In the genomic region with DNA sequence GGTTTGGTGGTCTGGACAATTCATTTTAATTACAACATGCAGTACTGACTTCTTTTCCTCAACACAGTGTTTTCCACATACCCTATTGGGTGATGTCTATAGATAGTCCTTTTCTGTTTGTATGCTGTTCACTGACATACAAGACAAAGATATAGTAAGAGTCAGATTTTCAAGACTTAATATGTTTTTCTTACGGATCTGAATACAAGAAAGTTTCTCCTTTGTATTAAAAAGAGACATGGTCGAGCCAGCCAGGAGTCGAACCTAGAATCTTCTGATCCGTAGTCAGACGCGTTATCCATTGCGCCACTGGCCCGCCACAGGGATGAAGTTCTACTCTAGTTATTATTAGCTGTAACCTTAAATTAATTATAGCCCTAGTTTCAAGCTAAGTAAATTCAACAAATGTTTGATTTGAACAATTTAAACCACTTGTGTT, we compare ENCODE assay signal across 8 mouse cellular contexts. TPM values are rescaled to one million over a fixed set of nuclear protein-coding genes. Genes with fewer than 3 reads are reported as not detected.
DNase-seq lines count a peak whose midpoint lies in the region; ATAC-seq and TF ChIP-seq lines count a peak whose summit lies in the region.

No protein-coding gene starts in this region.

- TF ChIP-seq CTCF in kidney, adult 2 months (conservative IDR thresholded peaks at IDR 0.05; ENCODE audit: insufficient read depth, insufficient read length, low read depth, low read length) = no peak
- no peak for TF ChIP-seq CTCF in lung, embryonic 14.5 days (IDR thresholded peaks at IDR 0.05; ENCODE audit: low read depth)

- H3K27me3 ChIP-seq in embryonic facial prominence, embryonic 12.5 days = peaks cover 21% of the 10 kb centered on the region
- peaks cover 5% of the 10 kb centered on the region; the same call in 1 of the 2 replicates for H3K27me3 ChIP-seq in heart, embryonic 10.5 days (ENCODE audit: insufficient read depth, poor library complexity, severe bottlenecking)
- H3K27me3 ChIP-seq in kidney, adult 2 months (replicated peaks; ENCODE audit: control insufficient read depth, insufficient read depth, low read length) = peaks cover 3% of the 10 kb centered on the region; the same call in 1 of the 2 replicates
- no peaks in the 10 kb centered on the region for H3K27me3 ChIP-seq in lung, embryonic 14.5 days (ENCODE audit: insufficient read depth, low read length)
- H3K27me3 ChIP-seq in neural tube, embryonic 14.5 days (ENCODE audit: control insufficient read depth, insufficient read depth, low read length) = peaks cover 47% of the 10 kb centered on the region

- DNase-seq in cerebellum, postnatal 10 days = peak; percentile 74 to 79
- DNase-seq in cerebellum, adult 18-20 months = no peak
- DNase-seq in Muller cell, postnatal 12 days (ENCODE audit: inconsistent ontology term) = peak; percentile 75
- DNase-seq in heart, embryonic 10.5 days (ENCODE audit: low spot score) = peak; percentile 79
- peak; percentile 78 for DNase-seq in kidney, adult 2 months
- peak; percentile 92 for DNase-seq in lung, embryonic 14.5 days

- no peak overlapping the region for H3K27ac ChIP-seq in embryonic facial prominence, embryonic 12.5 days
- H3K27ac ChIP-seq in heart, embryonic 10.5 days = peak overlapping the region; percentile 22; the same call in 1 of the 2 replicates
- no peak overlapping the region for H3K27ac ChIP-seq in kidney, adult 2 months (ENCODE audit: insufficient read depth, low read depth, low read length)
- H3K27ac ChIP-seq in lung, embryonic 14.5 days (ENCODE audit: low read depth) = no peak overlapping the region
- H3K27ac ChIP-seq in neural tube, embryonic 14.5 days (ENCODE audit: low read depth, low read length) = no peak overlapping the region

- no peak for TF ChIP-seq POLR2A in kidney, adult 2 months (IDR thresholded peaks at IDR 0.05; ENCODE audit: low read depth, low read length)

- peak overlapping the region; percentile 60 for H3K4me2 ChIP-seq in embryonic facial prominence, embryonic 12.5 days (replicated peaks)
- peak overlapping the region; percentile 87 for H3K4me2 ChIP-seq in lung, embryonic 14.5 days
- peak overlapping the region; percentile 47 for H3K4me2 ChIP-seq in neural tube, embryonic 14.5 days (ENCODE audit: low read depth, low read length)

- H3K4me3 ChIP-seq in embryonic facial prominence, embryonic 12.5 days = peak overlapping the region; percentile 43
- H3K4me3 ChIP-seq in heart, embryonic 10.5 days = peak overlapping the region; percentile 65
- H3K4me3 ChIP-seq in kidney, adult 2 months (ENCODE audit: insufficient read depth, low read depth, low read length) = no peak overlapping the region
- H3K4me3 ChIP-seq in lung, embryonic 14.5 days (ENCODE audit: low read depth, low read length) = peak overlapping the region; percentile 55
- peak overlapping the region; percentile 30 for H3K4me3 ChIP-seq in neural tube, embryonic 14.5 days (ENCODE audit: low read depth, low read length)

- WGBS in embryonic facial prominence, embryonic 12.5 days = 0% methylated on average over 8 of the region's 8 CpGs
- WGBS in heart, embryonic 10.5 days = under 1% methylated on average over 8 of the region's 8 CpGs
- 7% methylated on average over 8 of the region's 8 CpGs for WGBS in kidney, adult 2 months
- under 1% methylated on average over 8 of the region's 8 CpGs for WGBS in lung, embryonic 14.5 days
- WGBS in neural tube, embryonic 14.5 days = under 1% methylated on average over 8 of the region's 8 CpGs

- ATAC-seq in embryonic facial prominence, embryonic 12.5 days (ENCODE audit: insufficient number of reproducible peaks, insufficient read depth, low FRiP score, low TSS enrichment) = no peak
- peak; percentile 79 for ATAC-seq in lung, embryonic 14.5 days (ENCODE audit: insufficient read depth)
- peak; percentile 53; the same call in 1 of the 2 replicates for ATAC-seq in neural tube, embryonic 14.5 days (ENCODE audit: low read depth)

- no peaks in the 10 kb centered on the region for H3K36me3 ChIP-seq in embryonic facial prominence, embryonic 12.5 days
- no peaks in the 10 kb centered on the region for H3K36me3 ChIP-seq in heart, embryonic 10.5 days
- H3K36me3 ChIP-seq in kidney, adult 2 months (ENCODE audit: control insufficient read depth, insufficient read depth, low read length) = no peaks in the 10 kb centered on the region
- no peaks in the 10 kb centered on the region for H3K36me3 ChIP-seq in lung, embryonic 14.5 days (ENCODE audit: insufficient read depth)
- H3K36me3 ChIP-seq in neural tube, embryonic 14.5 days (ENCODE audit: control insufficient read depth, insufficient read depth, low read length) = no peaks in the 10 kb centered on the region

- H3K9ac ChIP-seq in embryonic facial prominence, embryonic 12.5 days = no peak overlapping the region
- peak overlapping the region; percentile 59 for H3K9ac ChIP-seq in lung, embryonic 14.5 days
- H3K9ac ChIP-seq in neural tube, embryonic 14.5 days (replicated peaks; ENCODE audit: low read depth, low read length) = no peak overlapping the region

- H3K9me3 ChIP-seq in embryonic facial prominence, embryonic 12.5 days = no peaks in the 10 kb centered on the region
- H3K9me3 ChIP-seq in heart, embryonic 10.5 days = no peaks in the 10 kb centered on the region
- no peaks in the 10 kb centered on the region for H3K9me3 ChIP-seq in lung, embryonic 14.5 days (ENCODE audit: low read depth, low read length)
- no peaks in the 10 kb centered on the region for H3K9me3 ChIP-seq in neural tube, embryonic 14.5 days (ENCODE audit: control insufficient read depth, low read length)

- H3K4me1 ChIP-seq in embryonic facial prominence, embryonic 12.5 days = no peaks in the 10 kb centered on the region
- H3K4me1 ChIP-seq in heart, embryonic 10.5 days = no peaks in the 10 kb centered on the region
- H3K4me1 ChIP-seq in kidney, adult 2 months (ENCODE audit: control insufficient read depth, insufficient read depth, low read length) = no peaks in the 10 kb centered on the region
- no peaks in the 10 kb centered on the region for H3K4me1 ChIP-seq in lung, embryonic 14.5 days (ENCODE audit: insufficient read depth)
- no peaks in the 10 kb centered on the region for H3K4me1 ChIP-seq in neural tube, embryonic 14.5 days (ENCODE audit: control insufficient read depth, insufficient read depth, low read length)

RNA-seq across cellular contexts. Expression of a gene that starts 11.4 kb away (rescaled TPM):
- polyA plus RNA-seq in embryonic facial prominence, embryonic 12.5 days (2016; fragmentation: Nextera tagmentation; extraction: Ambion mirVana) = 0.69 and 0.95 TPM in 2 replicates
- 0.30 and 0.33 TPM in 2 replicates for polyA plus RNA-seq in heart, embryonic 10.5 days (2016; fragmentation: Nextera tagmentation; extraction: Ambion mirVana)
- polyA plus RNA-seq in kidney, adult 2 months (2012; rRNA removed) = 0.22 TPM in 1 of 2 replicates, not detected in the other
- 1.6 and 2.0 TPM in 2 replicates for polyA plus RNA-seq in lung, embryonic 14.5 days (2014; fragmentation: Nextera tagmentation; extraction: Ambion mirVana)
- not detected in 2 replicates for polyA plus RNA-seq in neural tube, embryonic 14.5 days (2014; fragmentation: Nextera tagmentation; extraction: Ambion mirVana)

RNA-seq across cellular contexts. Expression of a gene that starts 14.4 kb away (rescaled TPM):
- polyA plus RNA-seq in embryonic facial prominence, embryonic 12.5 days (2016; fragmentation: Nextera tagmentation; extraction: Ambion mirVana) = 8.0 and 8.3 TPM in 2 replicates
- polyA plus RNA-seq in heart, embryonic 10.5 days (2016; fragmentation: Nextera tagmentation; extraction: Ambion mirVana) = 3.5 and 4.5 TPM in 2 replicates
- polyA plus RNA-seq in kidney, adult 2 months (2012; rRNA removed) = 0.95 and 3.4 TPM in 2 replicates
- polyA plus RNA-seq in lung, embryonic 14.5 days (2014; fragmentation: Nextera tagmentation; extraction: Ambion mirVana) = 21.2 and 21.6 TPM in 2 replicates
- polyA plus RNA-seq in neural tube, embryonic 14.5 days (2014; fragmentation: Nextera tagmentation; extraction: Ambion mirVana) = not detected in 2 replicates

RNA-seq across cellular contexts. Expression of a gene that starts 14.8 kb away (rescaled TPM):
- 19.4 and 20.1 TPM in 2 replicates for polyA plus RNA-seq in embryonic facial prominence, embryonic 12.5 days (2016; fragmentation: Nextera tagmentation; extraction: Ambion mirVana)
- polyA plus RNA-seq in heart, embryonic 10.5 days (2016; fragmentation: Nextera tagmentation; extraction: Ambion mirVana) = 3.1 and 6.4 TPM in 2 replicates
- polyA plus RNA-seq in kidney, adult 2 months (2012; rRNA removed) = 4.2 and 6.0 TPM in 2 replicates
- 8.6 and 11.7 TPM in 2 replicates for polyA plus RNA-seq in lung, embryonic 14.5 days (2014; fragmentation: Nextera tagmentation; extraction: Ambion mirVana)
- polyA plus RNA-seq in neural tube, embryonic 14.5 days (2014; fragmentation: Nextera tagmentation; extraction: Ambion mirVana) = 0.98 TPM in 1 of 2 replicates, not detected in the other

RNA-seq across cellular contexts. Expression of a gene that starts 20.2 kb away (rescaled TPM):
- 26.8 and 29.2 TPM in 2 replicates for polyA plus RNA-seq in embryonic facial prominence, embryonic 12.5 days (2016; fragmentation: Nextera tagmentation; extraction: Ambion mirVana)
- 10.6 and 21.8 TPM in 2 replicates for polyA plus RNA-seq in heart, embryonic 10.5 days (2016; fragmentation: Nextera tagmentation; extraction: Ambion mirVana)
- 10.5 and 12.5 TPM in 2 replicates for polyA plus RNA-seq in kidney, adult 2 months (2012; rRNA removed)
- 26.4 and 26.7 TPM in 2 replicates for polyA plus RNA-seq in lung, embryonic 14.5 days (2014; fragmentation: Nextera tagmentation; extraction: Ambion mirVana)
- polyA plus RNA-seq in neural tube, embryonic 14.5 days (2014; fragmentation: Nextera tagmentation; extraction: Ambion mirVana) = 5.7 and 5.8 TPM in 2 replicates

RNA-seq across cellular contexts. Expression of a gene that starts 21.8 kb away (rescaled TPM):
- 117 and 124 TPM in 2 replicates for polyA plus RNA-seq in embryonic facial prominence, embryonic 12.5 days (2016; fragmentation: Nextera tagmentation; extraction: Ambion mirVana)
- polyA plus RNA-seq in heart, embryonic 10.5 days (2016; fragmentation: Nextera tagmentation; extraction: Ambion mirVana) = 18.7 and 42.5 TPM in 2 replicates
- polyA plus RNA-seq in kidney, adult 2 months (2012; rRNA removed) = 0.76 TPM in 1 of 2 replicates, not detected in the other
- polyA plus RNA-seq in lung, embryonic 14.5 days (2014; fragmentation: Nextera tagmentation; extraction: Ambion mirVana) = 71.0 and 82.2 TPM in 2 replicates
- 2.9 and 3.8 TPM in 2 replicates for polyA plus RNA-seq in neural tube, embryonic 14.5 days (2014; fragmentation: Nextera tagmentation; extraction: Ambion mirVana)

Comparison
In these comparisons a context has a peak if more than half of its experiments do, and no peak if none do; other contexts are left out.
1. DNase-seq: peak in cerebellum, postnatal 10 days (2 of 2), Muller cell, postnatal 12 days (single experiment), heart, embryonic 10.5 days (single experiment), kidney, adult 2 months (single experiment) and lung, embryonic 14.5 days (single experiment); none in cerebellum, adult 18-20 months (0 of 2).
2. Peak in every context shown above with its lines, with median percentiles within 50 percentile points of each other: H3K4me2 ChIP-seq.